Mouse (Mus musculus) cerebellum, postnatal 4 days (tissue): Measurements from ENCODE around the gene Kcnk16.
"Not testable (repeated sequence)": the region's sequence is repeated elsewhere in the genome, so short reads cannot be mapped to it uniquely, and the experiment has no call there.

Experiments
- DNase-seq, 2 experiments: peaks; one replicate each; pipeline ENCODE4 v3.0.0; 2022; ENCODE audit warnings: low spot score in 2 of 2, mixed read lengths in 1 of 2

Kcnk16 gene

GRCm38 (mm10) chr14:20269082-20269809 is at the start of gene Kcnk16:
Gene Kcnk16, minus strand, starts transcription at chr14:20269199.
- no peak for DNase-seq

GRCm38 (mm10) chr14:20315137-20315536 is 46.1 kb upstream of the Kcnk16 start:
- DNase-seq: no peak

GRCm38 (mm10) chr14:20305085-20305484 is 36.1 kb upstream of the Kcnk16 start:
- DNase-seq: not testable (repeated sequence)

- DNase-seq: no peak
Measured at GRCm38 (mm10) chr14:20298131-20298530, 29.1 kb upstream of the Kcnk16 start.

- no peak for DNase-seq
Measured at GRCm38 (mm10) chr14:20297616-20298015, 28.6 kb upstream of the Kcnk16 start.

- no peak for DNase-seq
Measured at GRCm38 (mm10) chr14:20294947-20295346, 25.9 kb upstream of the Kcnk16 start.

- peak; percentile 45 to 70 for DNase-seq
Measured at GRCm38 (mm10) chr14:20294117-20294892, 25.3 kb upstream of the Kcnk16 start, which contains the start of gene Nudt13. Gene Nudt13, plus strand, starts transcription at chr14:20294697.

GRCm38 (mm10) chr14:20291391-20291790 is 22.4 kb upstream of the Kcnk16 start:
- DNase-seq: no peak

- DNase-seq: peak in 1 of 2 experiments; percentile 20
Measured at GRCm38 (mm10) chr14:20268421-20268820, 578 bp downstream of the Kcnk16 start.

- DNase-seq: no peak
Measured at GRCm38 (mm10) chr14:20262346-20262745, 6.7 kb downstream of the Kcnk16 start.

- DNase-seq: peak; percentile 81 to 89
Measured at GRCm38 (mm10) chr14:20258185-20259113, 10.6 kb downstream of the Kcnk16 start.

- peak in 1 of 2 experiments; percentile 33 for DNase-seq
Measured at GRCm38 (mm10) chr14:20250237-20251171, 18.5 kb downstream of the Kcnk16 start.

GRCm38 (mm10) chr14:20248001-20248400 is 21.0 kb downstream of the Kcnk16 start:
- no peak for DNase-seq

GRCm38 (mm10) chr14:20246811-20247266 is 22.2 kb downstream of the Kcnk16 start:
- no peak for DNase-seq

- no peak for DNase-seq
Measured at GRCm38 (mm10) chr14:20245861-20246260, 23.1 kb downstream of the Kcnk16 start.

GRCm38 (mm10) chr14:20245318-20245717 is 23.7 kb downstream of the Kcnk16 start:
- no peak for DNase-seq

GRCm38 (mm10) chr14:20243158-20243557 is 25.8 kb downstream of the Kcnk16 start:
- DNase-seq: no peak

GRCm38 (mm10) chr14:20242454-20242853 is 26.5 kb downstream of the Kcnk16 start:
- no peak for DNase-seq

- no peak for DNase-seq
Measured at GRCm38 (mm10) chr14:20234403-20234802, 34.6 kb downstream of the Kcnk16 start.
